Mouse (Mus musculus) hindbrain, embryonic 10.5 days (tissue): ENCODE data around the gene Sgca. TPM values are rescaled to one million over a fixed set of nuclear protein-coding genes. Genes with fewer than 3 reads are reported as not detected.

Source experiments
- DNase-seq: peaks from one replicate; pipeline ENCODE4 v3.0.0-alpha.2; 2017; ENCODE audit warnings: low spot score
- H3K27ac ChIP-seq: fragments of 300-500 bp; sonication (generic); 2 replicates; pipeline ENCODE4 v1.5.1; 2016; ENCODE audit warnings: mild to moderate bottlenecking, moderate library complexity
- H3K27me3 ChIP-seq: fragments of 300-500 bp; sonication (generic); 2 replicates; pipeline ENCODE4 v1.6.1; 2016; ENCODE audit warnings: mild to moderate bottlenecking; ENCODE audit not compliant: poor library complexity, insufficient read depth, severe bottlenecking
- H3K36me3 ChIP-seq: fragments of 300-500 bp; sonication (generic); 2 replicates; pipeline ENCODE4 v1.6.1; 2016; ENCODE audit warnings: mild to moderate bottlenecking, moderate library complexity
- H3K4me1 ChIP-seq: fragments of 300-500 bp; sonication (generic); replicated peaks from 2 replicates; pipeline ENCODE4 v1.6.1; 2016; ENCODE audit warnings: mild to moderate bottlenecking
- H3K4me3 ChIP-seq: fragments of 300-500 bp; sonication (generic); 2 replicates; pipeline ENCODE4 v1.5.1; 2016; ENCODE audit warnings: mild to moderate bottlenecking, moderate library complexity
- H3K9me3 ChIP-seq: fragments of 300-500 bp; sonication (generic); 2 replicates; pipeline ENCODE4 v1.6.1; 2016; ENCODE audit warnings: mild to moderate bottlenecking, moderate library complexity
- WGBS: fragments of 180-500 bp; shearing (Covaris S2); methylation state at CpG from one replicate; pipeline ENCODE4 v1.1.7; 2016; 5-methylcytosine and 5-hydroxymethylcytosine counted together
- polyA plus RNA-seq: library from polyadenylated mRNA; unstranded; fragments of >200 nt; fragmentation: Nextera tagmentation; extraction: Ambion mirVana; gene quantifications from 2 replicates; pipeline ENCODE4 v1.2.1, GENCODE M21; 2016

Sgca gene
- polyA plus RNA-seq, 1 experiment from 2014 or later: 0.10 TPM

GRCm38 (mm10) chr11:94997596-94997995 lies 21.5 kb upstream of the Sgca start:
- Histone ChIP-seq H3K4me3 (0 out of 2 replicates have a peak overlapping the region, but pooled peaks have one; percentile 9), H3K4me1 (peaks cover 86% of the 10 kb centered on the region), H3K27ac (peak overlapping the region; percentile 72), H3K9me3 (no peaks in the 10 kb centered on the region), H3K36me3 (peaks cover 85% of the 10 kb centered on the region), H3K27me3 (no peaks in the 10 kb centered on the region)
- 72% methylated on average over 5 of the region's 5 CpGs for WGBS
- no peak for DNase-seq

DNA sequence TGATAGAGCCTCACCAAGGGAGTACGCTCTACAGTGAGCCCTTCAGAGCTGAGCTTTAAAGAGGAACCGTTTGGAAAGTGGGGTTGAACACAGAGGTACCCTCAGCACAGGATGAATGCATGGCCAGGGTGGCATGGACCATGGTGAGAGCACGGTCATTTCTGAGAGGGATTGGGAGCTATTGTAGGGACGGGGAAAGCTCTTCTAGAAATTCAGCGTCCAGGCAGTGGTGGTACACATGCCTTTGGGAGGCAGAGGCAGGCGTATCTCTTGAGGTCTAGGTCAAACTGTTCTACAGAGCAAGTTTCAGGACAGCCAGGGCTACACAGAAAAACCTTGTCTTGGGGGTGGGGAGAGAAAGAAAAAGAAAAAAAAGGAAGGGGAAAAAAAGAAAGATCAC lies 20.9 kb upstream of the Sgca start:
- peaks cover 88% of the 10 kb centered on the region for H3K4me1 ChIP-seq
- peaks cover 78% of the 10 kb centered on the region for H3K36me3 ChIP-seq

GRCm38 (mm10) chr11:94996101-94996500 lies 20.0 kb upstream of the Sgca start:
- Histone ChIP-seq H3K4me3 (peak overlapping the region; percentile 96; the same call in 1 of the 2 replicates), H3K9me3 (no peaks in the 10 kb centered on the region), H3K27me3 (no peaks in the 10 kb centered on the region), H3K27ac (peak overlapping the region; percentile 36; the same call in 1 of the 2 replicates), H3K4me1 (peaks cover 87% of the 10 kb centered on the region), H3K36me3 (peaks cover 70% of the 10 kb centered on the region)
- 90% methylated on average over 8 of the region's 8 CpGs for WGBS
- DNase-seq: no peak

More for the DNA sequence above, 20.9 kb upstream of the Sgca start:
- DNase-seq: no peak
- 92% methylated on average over 6 of the region's 6 CpGs for WGBS
- no peaks in the 10 kb centered on the region for H3K9me3 ChIP-seq
- no peaks in the 10 kb centered on the region for H3K27me3 ChIP-seq
- no peak overlapping the region for H3K4me3 ChIP-seq
- H3K27ac ChIP-seq: peak overlapping the region; percentile 64; the same call in 1 of the 2 replicates

- Histone ChIP-seq H3K4me1 (peaks cover 84% of the 10 kb centered on the region), H3K36me3 (peaks cover 60% of the 10 kb centered on the region), H3K9me3 (no peaks in the 10 kb centered on the region), H3K4me3 (peak overlapping the region; percentile 96), H3K27ac (peak overlapping the region; percentile 98), H3K27me3 (no peaks in the 10 kb centered on the region)
- DNase-seq: no peak
- 89% methylated on average over 11 of the region's 11 CpGs for WGBS
These were observed 19.0 kb upstream of the Sgca start for GRCm38 (mm10) chr11:94994947-94995772.

- Histone ChIP-seq H3K27ac (peak overlapping the region; percentile 98), H3K36me3 (peaks cover 52% of the 10 kb centered on the region), H3K9me3 (no peaks in the 10 kb centered on the region), H3K4me3 (peak overlapping the region; percentile 96), H3K27me3 (no peaks in the 10 kb centered on the region), H3K4me1 (peaks cover 84% of the 10 kb centered on the region)
- WGBS: 61% methylated on average over 10 of the region's 10 CpGs
- no peak for DNase-seq
These were observed 18.2 kb upstream of the Sgca start for GRCm38 (mm10) chr11:94994208-94994814.

DNA sequence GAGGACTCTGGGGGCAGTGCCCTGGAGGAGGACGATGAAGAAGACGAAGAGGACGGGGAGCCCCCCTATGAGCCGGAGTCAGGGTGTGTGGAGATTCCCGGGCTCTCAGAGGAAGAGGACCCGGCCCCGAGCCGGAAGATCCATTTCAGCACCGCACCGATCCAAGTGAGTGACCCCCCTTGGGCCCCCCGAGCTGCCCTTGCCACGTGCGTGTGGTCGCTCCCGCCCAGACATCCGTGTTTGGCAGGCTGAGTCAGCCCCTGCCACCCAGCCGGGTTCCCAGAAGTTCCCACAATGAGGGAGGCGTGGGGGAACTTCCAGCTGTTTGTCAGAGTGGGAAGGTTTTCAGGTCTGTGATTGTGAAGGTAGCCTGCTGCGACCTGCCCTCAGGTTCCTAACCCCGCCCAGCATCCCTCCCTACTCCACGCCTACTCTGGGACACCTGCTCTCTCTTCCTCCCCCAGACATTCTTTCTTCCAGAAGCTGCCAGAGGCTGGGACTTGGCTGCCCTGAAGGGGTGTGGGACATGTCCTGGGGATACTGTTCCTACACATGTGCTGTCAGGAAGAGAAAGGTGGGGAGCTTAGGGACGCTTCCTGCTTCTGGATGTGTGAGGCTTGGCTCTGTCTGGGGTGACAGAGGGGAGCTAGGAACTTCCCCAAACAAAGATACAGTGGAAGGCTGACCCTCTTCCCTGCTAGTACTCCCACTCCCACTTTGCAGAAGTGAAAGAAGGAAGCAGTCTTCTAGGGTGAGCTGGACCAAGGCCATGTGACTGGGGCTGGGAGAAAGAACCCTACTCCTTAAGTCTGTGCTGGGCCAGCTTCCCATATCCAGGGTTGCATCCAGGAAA lies 16.9 kb upstream of the Sgca start:
- no peaks in the 10 kb centered on the region for H3K27me3 ChIP-seq
- peak overlapping the region; percentile 96 for H3K4me3 ChIP-seq
- peak; percentile 35 for DNase-seq
- no peaks in the 10 kb centered on the region for H3K9me3 ChIP-seq
- peaks cover 38% of the 10 kb centered on the region for H3K36me3 ChIP-seq
- H3K27ac ChIP-seq: peak overlapping the region; percentile 98
- H3K4me1 ChIP-seq: peaks cover 90% of the 10 kb centered on the region
- WGBS: 2% methylated on average over 22 of the region's 22 CpGs

- H3K27ac ChIP-seq: peak overlapping the region; percentile 98
- no peaks in the 10 kb centered on the region for H3K9me3 ChIP-seq
- H3K27me3 ChIP-seq: no peaks in the 10 kb centered on the region
- H3K4me1 ChIP-seq: peaks cover 90% of the 10 kb centered on the region
- peak overlapping the region; percentile 96 for H3K4me3 ChIP-seq
- no peak for DNase-seq
- WGBS: under 1% methylated on average over 20 of the region's 20 CpGs
- H3K36me3 ChIP-seq: peaks cover 33% of the 10 kb centered on the region
These were observed 16.3 kb upstream of the Sgca start for GRCm38 (mm10) chr11:94992480-94992753.

DNA sequence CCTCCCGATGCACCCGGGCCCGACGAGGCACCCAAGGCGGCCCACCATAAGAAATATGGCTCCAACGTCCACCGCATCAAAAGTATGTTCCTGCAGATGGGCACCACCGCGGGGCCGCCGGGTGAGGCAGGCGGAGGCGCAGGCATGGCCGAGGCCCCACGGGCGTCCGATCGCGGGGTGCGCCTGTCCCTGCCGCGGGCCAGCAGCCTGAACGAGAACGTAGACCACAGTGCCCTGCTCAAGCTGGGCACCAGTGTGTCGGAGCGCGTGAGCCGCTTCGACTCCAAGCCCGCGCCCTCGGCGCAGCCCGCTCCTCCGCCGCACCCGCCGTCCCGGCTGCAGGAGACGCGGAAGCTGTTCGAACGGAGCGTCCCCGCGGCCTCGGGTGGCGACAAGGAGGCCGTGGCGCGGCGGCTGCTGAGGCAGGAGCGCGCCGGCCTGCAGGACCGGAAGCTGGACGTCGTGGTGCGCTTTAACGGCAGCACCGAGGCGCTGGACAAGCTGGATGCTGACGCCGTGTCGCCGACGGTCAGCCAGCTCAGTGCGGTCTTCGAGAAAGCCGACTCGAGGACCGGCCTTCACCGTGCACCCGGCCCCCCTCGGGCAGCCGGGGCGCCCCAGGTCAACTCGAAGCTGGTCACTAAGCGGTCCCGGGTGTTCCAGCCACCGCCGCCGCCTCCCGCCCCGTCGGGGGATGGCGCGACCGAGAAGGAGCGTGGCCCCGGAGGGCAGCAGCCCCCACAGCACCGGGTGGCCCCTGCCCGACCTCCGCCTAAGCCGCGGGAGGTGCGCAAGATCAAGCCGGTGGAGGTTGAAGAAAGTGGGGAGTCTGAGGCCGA lies 15.7 kb upstream of the Sgca start:
- Histone ChIP-seq H3K36me3 (peaks cover 27% of the 10 kb centered on the region), H3K27me3 (no peaks in the 10 kb centered on the region), H3K27ac (peak overlapping the region; percentile 98), H3K4me3 (peak overlapping the region; percentile 96), H3K9me3 (no peaks in the 10 kb centered on the region), H3K4me1 (peaks cover 94% of the 10 kb centered on the region)
- DNase-seq: peak; percentile 62
- under 1% methylated on average over 99 of the region's 99 CpGs for WGBS

DNA sequence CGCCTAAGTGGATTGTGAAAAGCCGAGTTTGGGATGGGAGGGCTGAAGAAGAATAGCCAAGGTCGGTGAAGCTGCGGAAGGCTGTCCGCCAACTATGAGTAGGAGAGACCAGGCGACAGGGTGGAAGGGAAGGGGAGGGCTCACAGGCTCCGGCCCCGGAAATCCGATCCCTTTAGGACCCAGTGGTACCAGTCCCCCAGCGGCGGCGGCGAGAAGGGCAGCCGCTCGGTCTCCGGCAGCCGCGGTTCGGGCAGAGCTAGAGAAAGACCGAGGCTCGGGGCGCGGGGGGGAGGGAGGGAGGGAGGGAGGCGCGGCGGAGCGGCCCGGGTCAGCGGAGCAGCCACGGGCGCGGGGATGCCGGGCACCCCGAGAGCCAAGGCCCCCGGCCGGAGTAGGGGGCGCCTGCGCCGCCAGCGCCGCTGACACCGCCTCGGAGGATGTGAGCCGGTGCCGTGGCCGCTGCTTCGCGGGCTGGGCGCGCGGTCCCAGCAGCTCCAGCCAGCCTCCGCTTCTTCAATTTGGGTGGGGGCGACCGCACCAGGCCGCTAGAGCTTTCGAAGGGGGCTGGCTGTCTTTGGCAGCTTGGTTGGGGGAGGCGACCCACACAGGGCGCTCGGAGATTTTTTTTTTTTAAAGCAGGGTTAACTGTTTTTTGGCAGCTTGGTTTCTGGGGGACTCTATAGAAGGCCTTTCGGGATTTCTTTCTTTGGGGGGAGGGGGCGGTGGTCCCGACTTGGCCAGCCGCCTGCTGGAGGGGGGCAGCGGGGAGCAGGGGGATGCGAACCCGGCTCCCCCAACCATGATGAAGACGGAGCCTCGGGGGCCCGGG lies 14.8 kb upstream of the Sgca start, which contains the start of gene Ppp1r9b:
Gene Ppp1r9b, plus strand, starts transcription at position 287 of the 829 bp plus-strand sequence.
- no peaks in the 10 kb centered on the region for H3K27me3 ChIP-seq
- H3K9me3 ChIP-seq: no peaks in the 10 kb centered on the region
- WGBS: under 1% methylated on average over 68 of the region's 69 CpGs
- peak; percentile 95 for DNase-seq
- H3K4me1 ChIP-seq: peaks cover 93% of the 10 kb centered on the region
- peak within 1 kb of the TSS; percentile 98 for H3K27ac ChIP-seq
- H3K36me3 ChIP-seq: peaks cover 18% of the 10 kb centered on the region
- H3K4me3 ChIP-seq: peak within 1 kb of the TSS; percentile 96

DNA sequence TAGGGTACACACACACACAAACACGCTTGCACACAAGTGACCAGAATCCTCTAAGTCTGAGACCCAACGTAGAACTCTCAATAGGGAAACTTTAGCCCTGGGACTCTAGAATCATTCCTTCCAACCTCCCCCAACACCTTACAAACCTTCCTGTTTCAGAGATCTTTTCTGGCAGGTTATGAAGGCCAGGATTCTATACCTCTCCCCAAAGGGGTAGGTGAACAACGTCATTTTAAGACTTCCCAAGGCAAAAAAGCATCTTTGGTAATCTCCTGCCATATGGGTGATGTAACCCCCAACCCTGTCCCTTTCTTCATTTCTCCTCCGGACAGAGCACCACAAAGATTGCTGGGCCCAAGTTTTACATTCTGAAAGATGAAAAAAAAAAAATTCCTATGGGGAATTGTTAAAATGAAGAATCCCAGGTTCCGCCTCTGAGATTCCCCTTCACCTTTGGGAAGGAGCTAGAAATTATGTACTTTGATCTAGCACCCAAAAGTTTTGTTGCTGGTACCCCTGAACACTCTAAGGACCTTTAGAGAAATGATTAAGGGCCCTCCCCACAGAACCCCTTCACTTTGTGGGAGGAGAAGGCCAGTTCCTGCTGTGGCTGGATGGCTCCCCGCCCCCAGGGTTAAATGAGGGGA lies 14.1 kb upstream of the Sgca start:
- DNase-seq: no peak
- peak overlapping the region; percentile 98 for H3K27ac ChIP-seq
- peak overlapping the region; percentile 96 for H3K4me3 ChIP-seq
- H3K4me1 ChIP-seq: peaks cover 89% of the 10 kb centered on the region
- WGBS: 47% methylated on average over 6 of the region's 6 CpGs
- no peaks in the 10 kb centered on the region for H3K9me3 ChIP-seq
- peaks cover 13% of the 10 kb centered on the region for H3K36me3 ChIP-seq
- H3K27me3 ChIP-seq: no peaks in the 10 kb centered on the region

GRCm38 (mm10) chr11:94989562-94990017 lies 13.5 kb upstream of the Sgca start:
- H3K27me3 ChIP-seq: no peaks in the 10 kb centered on the region
- peak; percentile 91 for DNase-seq
- H3K4me1 ChIP-seq: peaks cover 85% of the 10 kb centered on the region
- peak overlapping the region; percentile 96 for H3K4me3 ChIP-seq
- peak overlapping the region; percentile 98 for H3K27ac ChIP-seq
- peaks cover 6% of the 10 kb centered on the region for H3K36me3 ChIP-seq
- no peaks in the 10 kb centered on the region for H3K9me3 ChIP-seq
- WGBS: under 1% methylated on average over 12 of the region's 12 CpGs
